Mouse (Mus musculus) C2C12 (cell line): Measurements from ENCODE around the gene Cend1.

Source experiments
- CEBPB ChIP-seq: IDR thresholded peaks from one replicate; pipeline ENCODE4 v1.6.1; 2011; ENCODE audit warnings: low read depth, mild to moderate bottlenecking, control low read depth, moderate library complexity
- CTCF ChIP-seq: IDR thresholded peaks from one replicate; pipeline ENCODE4 v1.5.1; 2011; ENCODE audit not compliant: control insufficient read depth, insufficient read depth, insufficient read length
- FOSL1 ChIP-seq: IDR thresholded peaks from one replicate; pipeline ENCODE4 v1.8.0; 2011; ENCODE audit warnings: mild to moderate bottlenecking, low read length; ENCODE audit not compliant: poor library complexity, insufficient read depth, severe bottlenecking
- MAX ChIP-seq: IDR thresholded peaks from one replicate; pipeline ENCODE4 v1.6.1; 2011; ENCODE audit warnings: mild to moderate bottlenecking, control low read depth
- MYOG ChIP-seq: IDR thresholded peaks from one replicate; pipeline ENCODE4 v1.6.1; 2011; ENCODE audit not compliant: control insufficient read depth, insufficient read length; ENCODE audit errors: extremely low read depth
- USF1 ChIP-seq: IDR thresholded peaks from one replicate; pipeline ENCODE4 v1.6.1; 2011; ENCODE audit warnings: low read depth, mild to moderate bottlenecking, control low read depth, moderate library complexity

GRCm38 (mm10) chr7:141443828-141444237 lies 14.5 kb upstream of the Cend1 start, which contains the start of gene Pidd1:
- TF ChIP-seq CTCF, result no peak
- TF ChIP-seq CEBPB, result no peak
- no peak for TF ChIP-seq FOSL1
- TF ChIP-seq USF1, result no peak
- TF ChIP-seq MAX, result peak; percentile 41
- no peak for TF ChIP-seq MYOG
